Mouse (Mus musculus) heart, adult 2 months (tissue): Measurements from ENCODE around the gene Inpp5d. TPM values are rescaled to one million over a fixed set of nuclear protein-coding genes. Genes with fewer than 3 reads are reported as not detected.

Experiments
- DNase-seq, 2 experiments: peaks; one replicate each; pipeline ENCODE4 v3.0.0; 2021
- H3K27ac ChIP-seq: fragments of 200-600 bp; 2 replicates; pipeline ENCODE4 v1.8.1; 2022
- H3K27me3 ChIP-seq: fragments of 200-500 bp; 2 replicates; pipeline ENCODE4 v1.6.1; 2012; ENCODE audit warnings: mild to moderate bottlenecking, low read length, inconsistent platforms, mixed read lengths; ENCODE audit not compliant: control insufficient read depth, insufficient read depth
- H3K36me3 ChIP-seq: fragments of 200-500 bp; 2 replicates; pipeline ENCODE4 v1.6.1; 2012; ENCODE audit warnings: low read length, inconsistent platforms; ENCODE audit not compliant: control insufficient read depth, insufficient read depth
- H3K4me1 ChIP-seq: fragments of 200-500 bp; 2 replicates; pipeline ENCODE4 v1.6.1; 2011; ENCODE audit warnings: low read length; ENCODE audit not compliant: control insufficient read depth, insufficient read depth
- H3K4me3 ChIP-seq: fragments of 200-600 bp; 2 replicates; pipeline ENCODE4 v1.8.1; 2022
- H3K79me2 ChIP-seq: fragments of 200-500 bp; replicated peaks from 2 replicates; pipeline ENCODE4 v1.6.1; 2012; ENCODE audit warnings: mild to moderate bottlenecking, inconsistent platforms, low read length, moderate library complexity, mixed read lengths; ENCODE audit not compliant: control insufficient read depth, insufficient read depth
- H3K9ac ChIP-seq: fragments of 200-500 bp; 2 replicates; pipeline ENCODE4 v1.6.1; 2012; ENCODE audit warnings: low read depth, mild to moderate bottlenecking, control low read depth, inconsistent platforms, low read length, mixed read lengths
- CTCF ChIP-seq: fragments of 200-600 bp; IDR thresholded peaks from 2 replicates; pipeline ENCODE4 v1.8.1; 2022; ENCODE audit warnings: antibody characterized with exemption, mild to moderate bottlenecking, moderate library complexity
- EP300 ChIP-seq: fragments of 200-500 bp; IDR thresholded peaks from 2 replicates; pipeline ENCODE4 v1.6.1; 2011; ENCODE audit warnings: low read depth, low read length, control low read depth; ENCODE audit not compliant: insufficient read depth
- POLR2A ChIP-seq: fragments of 200-500 bp; IDR thresholded peaks from 2 replicates; pipeline ENCODE4 v1.6.1; 2011; ENCODE audit warnings: mild to moderate bottlenecking, low read depth, low read length, control low read depth; ENCODE audit not compliant: insufficient read depth
- WGBS: fragments of 180-500 bp; shearing (Covaris S2); methylation state at CpG from one replicate; pipeline ENCODE4 v1.1.7; 2018; 5-methylcytosine and 5-hydroxymethylcytosine counted together
- intact Hi-C: fragments of 180-260 bp; cut with DNase I; formaldehyde crosslinking; loops from one replicate; pipeline ENCODE4 v1.15.1; 2025
- polyA plus RNA-seq: library from polyadenylated mRNA; depleted of rRNA; stranded (reverse); fragments of >200 nt; gene quantifications from 2 replicates; pipeline ENCODE4 v1.2.3, GENCODE M21; 2012
- total RNA-seq, 2 experiments: library from RNA; stranded (reverse); gene quantifications; 2 replicates each; pipeline ENCODE4 v1.2.3; 2021

The Inpp5d gene
- total and polyA plus RNA-seq, 3 experiments, result 13.2 to 13.8 (median 13.5) TPM

GRCm38 (mm10) chr1:87637878-87638600, 17.9 kb downstream of the Inpp5d start:
- H3K4me1 ChIP-seq, result peaks cover 7% of the 10 kb centered on the region
- H3K4me3 ChIP-seq, result no peak overlapping the region
- H3K79me2 ChIP-seq, result no peaks in the 10 kb centered on the region
- intact Hi-C loops, result no loop called here
- H3K9ac ChIP-seq, result no peak overlapping the region
- TF ChIP-seq EP300 (no peak), POLR2A (no peak), CTCF (no peak)
- peaks cover 2% of the 10 kb centered on the region; the same call in 1 of the 2 replicates for H3K27me3 ChIP-seq
- no peak for DNase-seq
- H3K36me3 ChIP-seq, result no peaks in the 10 kb centered on the region
- no peak overlapping the region; the same call in 1 of the 2 replicates for H3K27ac ChIP-seq
- 85% methylated on average over 4 of the region's 4 CpGs for WGBS

- intact Hi-C loops, result no loop called here
- 52% methylated on average over 8 of the region's 8 CpGs for WGBS
- TF ChIP-seq POLR2A (no peak), EP300 (no peak), CTCF (no peak)
- peak overlapping the region; percentile 84 for H3K27ac ChIP-seq
- peaks cover 7% of the 10 kb centered on the region for H3K4me1 ChIP-seq
- H3K9ac ChIP-seq, result no peak overlapping the region
- peaks cover 2% of the 10 kb centered on the region; the same call in 1 of the 2 replicates for H3K27me3 ChIP-seq
- no peaks in the 10 kb centered on the region for H3K79me2 ChIP-seq
- no peaks in the 10 kb centered on the region for H3K36me3 ChIP-seq
- no peak for DNase-seq
- H3K4me3 ChIP-seq, result peak overlapping the region; percentile 23; the same call in 1 of the 2 replicates
Observed at GRCm38 (mm10) chr1:87639724-87640123, 19.6 kb downstream of the Inpp5d start.

- Histone ChIP-seq H3K79me2 (no peaks in the 10 kb centered on the region), H3K4me1 (peaks cover 7% of the 10 kb centered on the region), H3K9ac (no peak overlapping the region), H3K36me3 (no peaks in the 10 kb centered on the region), H3K27me3 (peaks cover 2% of the 10 kb centered on the region; the same call in 1 of the 2 replicates), H3K4me3 (peak overlapping the region; percentile 23), H3K27ac (peak overlapping the region; percentile 84)
- WGBS, result 24% methylated on average over 17 of the region's 17 CpGs
- TF ChIP-seq POLR2A (0 out of 2 replicates have a peak, but pooled peaks have one; percentile 7), CTCF (no peak), EP300 (0 out of 2 replicates have a peak, but pooled peaks have one; percentile 27)
- peak; percentile 52 to 75 for DNase-seq
- intact Hi-C loops, result no loop called here
Observed at GRCm38 (mm10) chr1:87640165-87640661, 20.1 kb downstream of the Inpp5d start.

GRCm38 (mm10) chr1:87643016-87643415, 22.9 kb downstream of the Inpp5d start:
- no peak for DNase-seq
- Histone ChIP-seq H3K4me3 (no peak overlapping the region), H3K27me3 (no peaks in the 10 kb centered on the region), H3K36me3 (no peaks in the 10 kb centered on the region), H3K27ac (no peak overlapping the region), H3K79me2 (no peaks in the 10 kb centered on the region), H3K4me1 (peaks cover 9% of the 10 kb centered on the region), H3K9ac (no peak overlapping the region)
- intact Hi-C loops, result no loop called here
- 79% methylated on average over 7 of the region's 7 CpGs for WGBS
- TF ChIP-seq EP300 (no peak), POLR2A (no peak), CTCF (no peak)

GRCm38 (mm10) chr1:87645041-87645440, 24.9 kb downstream of the Inpp5d start:
- 55% methylated on average over 7 of the region's 7 CpGs for WGBS
- Histone ChIP-seq H3K27me3 (no peaks in the 10 kb centered on the region), H3K36me3 (no peaks in the 10 kb centered on the region), H3K79me2 (no peaks in the 10 kb centered on the region), H3K4me1 (peaks cover 10% of the 10 kb centered on the region), H3K9ac (no peak overlapping the region), H3K4me3 (no peak overlapping the region), H3K27ac (no peak overlapping the region)
- no peak for TF ChIP-seq EP300
- no peak for TF ChIP-seq CTCF
- TF ChIP-seq POLR2A, result no peak
- intact Hi-C loops, result no loop called here
- DNase-seq, result no peak

GRCm38 (mm10) chr1:87645748-87646147, 25.6 kb downstream of the Inpp5d start:
- Histone ChIP-seq H3K36me3 (no peaks in the 10 kb centered on the region), H3K4me3 (no peak overlapping the region), H3K27ac (no peak overlapping the region), H3K4me1 (peaks cover 12% of the 10 kb centered on the region), H3K79me2 (no peaks in the 10 kb centered on the region), H3K27me3 (no peaks in the 10 kb centered on the region), H3K9ac (no peak overlapping the region)
- WGBS, result 31% methylated on average over 6 of the region's 6 CpGs
- DNase-seq, result no peak
- intact Hi-C loops, result no loop called here
- no peak for TF ChIP-seq CTCF
- TF ChIP-seq POLR2A, result no peak
- no peak for TF ChIP-seq EP300
